Mouse (Mus musculus) kidney, adult 11 months (tissue): ENCODE measurements around the gene Cts3.
"Not testable (repeated sequence)": the region's sequence is repeated elsewhere in the genome, so short reads cannot be mapped to it uniquely, and the experiment has no call there.

ENCODE experiments used
- DNase-seq: peaks from one replicate; pipeline ENCODE4 v3.0.0; 2022

Cts3 gene

DNA sequence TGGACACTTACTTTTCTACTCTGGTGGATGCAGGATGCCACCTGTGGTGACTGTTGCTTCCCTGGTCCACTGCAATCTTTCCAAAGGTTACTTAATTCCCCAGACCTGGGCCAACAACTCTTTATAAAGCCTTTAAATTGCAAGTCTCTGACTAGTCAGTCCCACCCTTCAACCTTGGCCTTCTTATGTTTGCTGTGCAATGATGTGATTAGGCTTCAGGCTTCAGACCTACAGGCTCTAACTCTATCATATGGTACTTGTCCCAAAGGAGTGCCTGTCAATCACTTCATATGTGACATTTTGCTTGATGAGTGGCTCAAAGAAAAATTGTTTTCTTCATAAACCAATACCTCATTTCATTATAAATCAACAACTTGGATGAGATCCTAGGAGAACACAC is at the start of gene Cts3:
Gene Cts3 (minus strand): TSS at position 101 of the 400 bp plus-strand sequence.
- DNase-seq: no peak

DNA sequence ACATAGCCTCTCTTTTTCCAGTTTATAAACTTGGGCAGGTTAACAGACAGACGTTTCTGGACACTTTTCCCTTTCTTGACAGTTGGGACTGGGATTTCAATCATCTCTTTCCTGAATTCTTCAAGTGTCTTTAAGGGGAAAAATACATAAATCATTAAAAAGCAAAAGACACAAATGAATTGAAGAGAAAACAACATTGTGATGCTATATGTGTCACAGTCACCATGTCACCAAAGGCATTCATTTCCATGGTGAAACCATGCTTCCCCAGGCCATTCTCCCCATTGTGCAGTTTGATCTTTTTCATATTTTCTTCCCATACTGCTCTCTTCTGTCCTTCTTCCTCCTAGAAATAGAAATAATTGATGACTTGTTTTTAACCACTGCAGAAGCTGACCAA is 1.9 kb downstream of the Cts3 start, which contains the start of gene Gm49352:
Gene Gm49352 (minus strand): TSS at position 101 of the 400 bp plus-strand sequence.
- not testable (repeated sequence) for DNase-seq

DNA sequence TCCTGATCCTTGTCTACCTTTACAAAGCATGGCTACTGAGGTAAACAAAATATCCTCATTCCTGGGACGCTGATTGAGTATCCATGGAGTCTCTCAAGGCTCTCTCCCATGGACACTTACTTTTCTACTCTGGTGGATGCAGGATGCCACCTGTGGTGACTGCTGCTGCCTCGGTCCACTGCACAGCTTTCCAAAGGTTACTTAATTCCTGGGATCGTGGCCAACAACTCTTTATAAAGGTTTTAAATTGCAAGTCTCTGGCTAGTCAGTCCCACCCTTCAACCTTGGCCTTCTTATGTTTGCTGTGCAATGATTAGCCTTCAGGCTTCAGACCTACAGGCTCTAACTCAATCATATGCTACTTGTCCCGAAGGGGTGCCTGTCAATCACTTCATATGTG is 28.3 kb downstream of the Cts3 start, which contains the start of gene Ctsm:
Gene Ctsm (minus strand): TSS at position 209 of the 400 bp plus-strand sequence.
- peak; percentile 61 for DNase-seq
